Mouse (Mus musculus) layer of hippocampus, adult 6 months (tissue): ENCODE data around the gene Lbh. TPM values are rescaled to one million over a fixed set of nuclear protein-coding genes. Genes with fewer than 3 reads are reported as not detected.

Experiments
- long read RNA-seq, 2 experiments: library from polyadenylated mRNA; unstranded; transcript quantifications; one replicate each; pipeline ENCODE4 v2.0.0; 2019 to 2020
- polyA plus RNA-seq: library from polyadenylated mRNA; unstranded; fragments of <200 nt; fragmentation: Nextera tagmentation; gene quantifications from 2 replicates; pipeline ENCODE4 v1.2.3, GENCODE M21; 2021

The Lbh gene
- 5.6 and 7.7 TPM in 2 replicates for polyA plus RNA-seq
- long read RNA-seq, experiment 1, partial matches to known transcripts = 0 of 5 reads
- long read RNA-seq, experiment 1, other reads (novel, unspliced or antisense) = 4 of 5 reads
- long read RNA-seq, experiment 2, partial matches to known transcripts = 0 of 9 reads
- long read RNA-seq, experiment 2, other reads (novel, unspliced or antisense) = 8 of 9 reads

DNA sequence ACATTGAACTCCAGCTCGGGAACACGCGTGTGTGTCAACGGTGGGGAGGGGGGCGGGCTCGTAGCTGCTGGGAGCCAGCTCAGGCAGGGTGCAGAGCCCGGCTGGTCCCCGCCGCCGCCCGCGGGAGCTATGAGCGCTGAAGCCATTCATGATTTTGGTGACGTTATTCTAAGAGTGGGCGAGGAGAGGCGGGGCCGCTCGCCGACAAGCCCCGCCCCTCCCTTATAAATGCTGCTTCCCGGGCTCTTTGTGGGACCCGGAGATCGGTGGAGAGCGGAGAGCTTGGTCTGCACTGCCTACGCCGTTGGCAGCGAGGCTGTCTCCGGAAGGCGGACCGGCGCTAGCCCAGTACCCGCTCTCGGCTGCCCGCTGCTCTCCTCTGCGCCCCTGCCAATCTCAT is at the start of gene Lbh:
Gene Lbh (plus strand): TSS at position 253 of the 400 bp plus-strand sequence.

Other genes with a start within 250 kb of the Lbh start
- 104 and 109 TPM in 2 replicates for gene Ypel5, start 81.9 kb upstream of the Lbh start, polyA plus RNA-seq
- 19.6 and 20.7 TPM in 2 replicates for gene Lclat1, start 189.7 kb downstream of the Lbh start, polyA plus RNA-seq